Mouse (Mus musculus): Measurements from ENCODE around the gene Lman2l.

GRCm38 (mm10) chr1:36370918-36371317, 74.2 kb downstream of the Lman2l start:
- TF ChIP-seq CTCF (IDR thresholded peaks at IDR 0.05; ENCODE audit: low read depth) (no peak), EP300 (IDR thresholded peaks at IDR 0.05; ENCODE audit: low read depth) (no peak)

Data from heart, postnatal 0 days (tissue).